Mouse (Mus musculus) lung, adult 2 months (tissue): Measurements from ENCODE around the gene Atp1b2. TPM values are rescaled to one million over a fixed set of nuclear protein-coding genes. Genes with fewer than 3 reads are reported as not detected.
A peak's percentile ranks its signal among the peaks of the same experiment; 100 is the strongest.

ENCODE experiments used
- DNase-seq: peaks from one replicate; pipeline ENCODE4 v3.0.0; 2022
- H3K4me1 ChIP-seq: fragments of 200-500 bp; 2 replicates; pipeline ENCODE4 v1.6.1; 2011; ENCODE audit warnings: low read length; ENCODE audit not compliant: control insufficient read depth, insufficient read depth
- H3K4me3 ChIP-seq: fragments of 200-500 bp; replicated peaks from 2 replicates; pipeline ENCODE3; 2011; ENCODE audit warnings: low read depth, mild to moderate bottlenecking, control low read depth, low read length; ENCODE audit errors: extremely low read depth
- CTCF ChIP-seq: fragments of 200-500 bp; IDR thresholded peaks from 2 replicates; pipeline ENCODE4 v1.5.1; 2011; ENCODE audit warnings: mild to moderate bottlenecking, low read length, control low read depth; ENCODE audit not compliant: insufficient read depth
- POLR2A ChIP-seq: fragments of 200-500 bp; IDR thresholded peaks from 2 replicates; pipeline ENCODE4 v1.6.1; 2011; ENCODE audit warnings: low read depth, mild to moderate bottlenecking, control low read depth, low read length, borderline replicate concordance; ENCODE audit errors: extremely low read depth
- WGBS: fragments of 180-500 bp; shearing (Covaris S2); methylation state at CpG from one replicate; pipeline ENCODE4 v1.1.7; 2018; 5-methylcytosine and 5-hydroxymethylcytosine counted together
- polyA plus RNA-seq: library from polyadenylated mRNA; depleted of rRNA; stranded (reverse); fragments of >200 nt; gene quantifications from 2 replicates; pipeline ENCODE4 v1.2.3, GENCODE M21; 2012

The Atp1b2 gene
- polyA plus RNA-seq, 1 experiment, result 15.9 TPM

DNA sequence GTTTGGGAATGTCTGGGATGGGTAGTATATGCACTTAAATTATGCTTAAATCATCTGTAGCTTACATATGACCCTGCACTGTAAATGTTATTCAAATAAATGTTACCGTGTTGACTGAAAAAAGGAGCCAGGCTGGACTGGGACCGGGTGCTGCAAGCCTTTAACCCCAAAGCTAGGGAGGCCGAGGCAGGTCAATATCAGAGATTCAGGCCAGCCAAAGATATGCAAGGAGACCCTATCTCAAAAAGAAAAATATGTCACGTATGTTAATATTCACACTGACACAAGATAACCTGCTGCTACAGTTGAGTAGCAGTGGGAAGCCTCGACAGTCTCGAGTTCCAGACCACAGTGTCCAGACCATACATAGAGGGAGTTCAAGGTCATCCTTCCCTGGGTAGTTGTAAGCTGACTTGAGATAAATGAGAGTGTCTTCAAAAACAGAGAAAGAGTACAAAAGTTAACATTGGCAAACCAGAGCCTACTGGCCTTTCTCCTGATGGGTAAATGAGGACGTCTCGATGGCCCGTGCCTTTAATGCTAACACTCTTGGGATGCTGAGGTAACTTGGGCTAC is 23.4 kb downstream of the Atp1b2 start:
- peaks cover 10% of the 10 kb centered on the region for H3K4me1 ChIP-seq
- DNase-seq, result no peak
- 61% methylated on average over 9 of the region's 9 CpGs for WGBS
- no peak for TF ChIP-seq POLR2A
- TF ChIP-seq CTCF, result no peak
- no peak overlapping the region for H3K4me3 ChIP-seq

DNA sequence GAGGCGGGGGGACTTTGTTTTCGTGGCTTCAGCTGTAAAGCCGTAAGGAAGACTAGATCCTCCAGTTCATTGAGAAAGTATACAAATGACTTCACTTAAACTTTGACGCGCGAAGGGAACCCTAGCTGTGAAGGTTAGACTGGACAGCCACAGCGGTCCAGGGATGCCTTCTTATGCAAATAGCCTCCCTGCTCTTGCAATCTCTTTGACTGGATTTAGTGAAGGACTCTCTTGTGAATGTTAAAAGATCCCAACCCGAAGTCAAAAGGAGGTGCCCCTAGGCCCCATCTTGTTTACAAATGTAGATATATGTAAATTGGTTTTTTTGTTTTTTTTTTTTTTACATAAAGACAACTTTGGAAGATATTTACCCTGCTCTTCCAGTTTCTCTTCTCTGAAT is 23.9 kb downstream of the Atp1b2 start:
- 1% methylated on average over 8 of the region's 8 CpGs for WGBS
- no peak for DNase-seq
- no peak for TF ChIP-seq CTCF
- no peak for TF ChIP-seq POLR2A
- H3K4me1 ChIP-seq, result peaks cover 10% of the 10 kb centered on the region
- peak overlapping the region; percentile 91 for H3K4me3 ChIP-seq

DNA sequence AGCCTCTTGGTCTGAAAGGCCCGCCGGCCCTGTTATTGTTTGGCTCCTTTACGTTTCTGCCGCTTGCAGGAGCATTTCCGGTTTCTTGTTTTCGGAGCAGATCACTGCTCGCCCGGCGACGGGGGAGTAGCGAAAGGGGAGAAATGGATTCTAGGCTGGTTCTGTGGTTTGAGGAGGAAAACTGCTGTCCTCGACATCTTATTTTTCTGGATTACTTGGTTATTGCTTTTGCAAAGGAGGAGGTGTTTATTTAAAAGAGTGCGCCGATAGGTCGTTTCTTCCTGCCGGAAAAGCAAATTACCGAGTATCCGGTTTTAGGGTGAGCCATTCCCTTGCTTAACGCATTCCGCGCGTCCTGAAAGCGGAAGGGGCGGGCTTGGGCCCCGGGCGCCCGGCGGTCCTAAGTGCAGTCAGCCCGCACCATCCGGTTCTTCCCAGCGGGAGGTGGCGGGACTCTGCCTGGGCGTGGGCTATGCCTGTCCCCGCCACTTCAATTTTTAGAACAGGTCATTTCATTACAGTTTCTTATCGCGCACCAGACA is 24.5 kb downstream of the Atp1b2 start:
- peak; percentile 85 for DNase-seq
- H3K4me3 ChIP-seq, result peak overlapping the region; percentile 91
- H3K4me1 ChIP-seq, result peaks cover 10% of the 10 kb centered on the region
- TF ChIP-seq POLR2A (peak; percentile 48; the same call in 1 of the 2 replicates), CTCF (no peak)
- WGBS, result under 1% methylated on average over 36 of the region's 36 CpGs

DNA sequence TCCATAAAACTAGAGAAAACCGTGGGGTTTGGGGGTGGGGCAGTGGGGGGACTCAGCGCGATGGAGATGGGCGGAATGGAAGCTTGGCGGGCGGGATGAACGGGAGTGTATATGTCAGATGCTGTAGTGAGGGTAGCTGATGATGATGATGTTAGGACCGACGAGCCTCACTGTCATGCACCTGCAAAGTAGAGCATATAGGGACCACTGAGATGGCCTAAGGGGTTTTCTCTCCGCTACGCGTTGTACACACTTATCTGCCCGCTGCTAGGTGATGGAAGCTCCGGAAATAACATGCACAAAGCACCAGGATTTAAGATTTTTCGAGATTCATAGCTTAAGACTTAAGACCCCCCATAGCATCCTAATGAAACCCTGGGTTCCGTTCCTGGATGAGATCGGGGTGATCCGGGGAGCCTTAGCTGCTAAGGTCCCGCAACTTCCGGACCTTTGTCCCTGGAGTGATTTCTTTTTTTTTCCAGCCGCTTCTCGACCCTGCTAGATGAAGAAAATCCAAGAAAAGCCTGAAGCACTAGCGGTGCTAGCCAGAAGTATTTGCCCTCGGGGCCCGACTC is 25.1 kb downstream of the Atp1b2 start:
- no peak for TF ChIP-seq CTCF
- TF ChIP-seq POLR2A, result no peak
- H3K4me3 ChIP-seq, result peak overlapping the region; percentile 91
- DNase-seq, result no peak
- H3K4me1 ChIP-seq, result peaks cover 10% of the 10 kb centered on the region
- WGBS, result under 1% methylated on average over 25 of the region's 25 CpGs

DNA sequence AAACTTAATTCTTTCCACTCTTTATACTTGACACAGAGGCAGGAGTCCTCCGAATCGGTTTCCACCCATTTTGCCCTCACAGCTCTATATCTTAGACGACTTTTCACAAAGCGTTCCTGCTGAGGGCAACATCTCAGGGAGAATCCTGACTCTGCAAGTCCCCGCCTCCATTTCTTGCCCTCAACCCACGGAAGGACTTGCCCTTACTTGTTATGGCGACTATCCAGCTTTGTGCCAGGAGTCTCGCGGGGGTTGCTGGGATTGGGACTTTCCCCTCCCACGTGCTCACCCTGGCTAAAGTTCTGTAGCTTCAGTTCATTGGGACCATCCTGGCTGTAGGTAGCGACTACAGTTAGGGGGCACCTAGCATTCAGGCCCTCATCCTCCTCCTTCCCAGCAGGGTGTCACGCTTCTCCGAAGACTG is 25.6 kb downstream of the Atp1b2 start, which contains the start of the genes Wrap53 and Trp53:
Wrap53 (minus strand) TSS at position 165 of the 424 bp plus-strand sequence.
Trp53 (plus strand) TSS at position 269 of the 424 bp plus-strand sequence.
- peak; percentile 87 for DNase-seq
- Histone ChIP-seq H3K4me3 (peak within 1 kb of the TSS; percentile 91), H3K4me1 (peaks cover 10% of the 10 kb centered on the region)
- TF ChIP-seq CTCF (no peak), POLR2A (peak; percentile 84; the same call in 1 of the 2 replicates)
- WGBS, result under 1% methylated on average over 13 of the region's 13 CpGs

DNA sequence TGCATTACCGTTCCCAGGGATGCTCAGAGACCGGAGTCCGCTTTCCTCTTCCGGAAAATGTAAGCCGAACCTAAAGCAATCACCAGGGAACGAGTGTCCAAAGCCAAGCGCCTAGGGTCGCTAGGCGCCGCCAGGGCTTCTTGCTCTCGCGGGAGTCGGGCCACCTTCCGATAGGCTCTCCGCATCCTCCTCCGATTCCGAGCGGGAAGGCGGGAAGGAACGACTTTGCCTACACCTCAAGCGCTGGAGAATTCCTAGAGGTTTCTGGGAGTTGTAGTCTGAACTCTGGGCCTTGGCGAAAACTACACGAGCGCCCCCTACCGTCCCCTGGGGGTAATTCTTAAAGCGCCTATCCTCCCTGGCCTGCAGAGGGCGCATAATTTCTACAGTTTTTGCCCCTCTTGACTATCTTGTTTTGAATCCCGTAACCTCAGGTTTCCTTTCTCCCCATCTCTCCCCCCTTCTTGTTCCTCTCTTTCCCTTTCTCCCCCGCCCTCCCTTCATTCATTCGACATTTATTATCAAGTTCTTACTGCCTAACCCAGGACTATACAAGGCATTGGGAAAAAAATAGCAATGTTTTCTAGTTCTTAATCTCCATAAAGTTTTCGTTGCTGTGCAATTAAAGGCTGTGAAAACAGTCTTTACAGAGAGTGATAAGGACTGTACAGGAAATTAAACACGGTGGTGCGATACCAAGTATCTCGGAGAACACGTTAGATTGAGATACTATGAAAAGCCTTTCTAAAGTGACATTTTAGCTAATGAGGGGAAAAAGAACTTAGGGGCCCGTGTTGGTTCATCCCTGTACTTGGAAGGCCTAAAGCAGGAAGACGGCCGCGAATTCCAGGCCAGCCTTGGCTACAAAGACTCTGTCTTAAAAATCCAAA is 26.4 kb downstream of the Atp1b2 start:
- H3K4me3 ChIP-seq, result peak overlapping the region; percentile 91
- WGBS, result under 1% methylated on average over 39 of the region's 39 CpGs
- DNase-seq, result peak; percentile 96
- peaks cover 10% of the 10 kb centered on the region for H3K4me1 ChIP-seq
- TF ChIP-seq CTCF (peak; percentile 94), POLR2A (peak; percentile 44; the same call in 1 of the 2 replicates)

DNA sequence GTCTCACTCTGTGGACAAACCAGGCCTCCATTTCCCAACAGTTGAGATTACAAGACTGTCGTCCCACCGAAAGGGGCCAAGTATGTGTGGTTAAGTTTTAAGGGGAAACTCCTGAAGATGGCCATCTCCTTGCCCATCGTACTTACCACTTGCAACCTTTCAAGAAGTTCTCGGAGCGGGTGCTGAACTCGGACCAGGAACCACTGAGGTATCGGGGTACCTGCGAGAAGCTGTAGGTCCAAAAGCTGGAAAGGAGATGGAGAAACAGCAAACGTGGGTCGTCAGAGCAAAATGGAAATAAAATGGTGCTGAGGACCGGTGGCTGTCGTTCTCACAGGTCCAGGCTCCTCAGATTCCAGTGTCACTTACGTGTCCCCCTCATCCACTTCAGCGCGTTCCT is 27.4 kb downstream of the Atp1b2 start:
- TF ChIP-seq CTCF (no peak), POLR2A (no peak)
- H3K4me3 ChIP-seq, result peak overlapping the region; percentile 80
- peaks cover 10% of the 10 kb centered on the region for H3K4me1 ChIP-seq
- 15% methylated on average over 15 of the region's 15 CpGs for WGBS
- DNase-seq, result peak; percentile 24

DNA sequence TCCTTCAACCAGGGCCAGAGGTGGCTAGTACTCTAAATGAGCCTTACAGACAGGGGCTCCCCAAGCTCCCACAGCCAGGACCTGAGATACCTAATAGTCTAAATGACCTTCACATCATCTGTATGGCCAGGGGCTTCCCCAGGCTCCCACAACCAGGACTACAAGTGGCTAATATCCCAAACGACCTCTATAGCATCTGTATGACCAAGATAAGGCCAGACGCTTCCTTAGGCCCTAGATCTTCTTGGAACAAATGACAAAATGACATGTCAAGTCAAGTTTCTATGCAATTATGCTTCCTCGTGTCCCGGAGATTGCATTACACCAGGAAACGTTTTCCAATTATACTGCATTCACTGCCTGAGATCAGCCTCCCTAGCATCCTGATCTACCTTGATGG is 29.4 kb downstream of the Atp1b2 start:
- Histone ChIP-seq H3K4me1 (peaks cover 10% of the 10 kb centered on the region), H3K4me3 (no peak overlapping the region)
- no peak for TF ChIP-seq POLR2A
- TF ChIP-seq CTCF, result no peak
- DNase-seq, result no peak
- 73% methylated on average over 5 of the region's 5 CpGs for WGBS

DNA sequence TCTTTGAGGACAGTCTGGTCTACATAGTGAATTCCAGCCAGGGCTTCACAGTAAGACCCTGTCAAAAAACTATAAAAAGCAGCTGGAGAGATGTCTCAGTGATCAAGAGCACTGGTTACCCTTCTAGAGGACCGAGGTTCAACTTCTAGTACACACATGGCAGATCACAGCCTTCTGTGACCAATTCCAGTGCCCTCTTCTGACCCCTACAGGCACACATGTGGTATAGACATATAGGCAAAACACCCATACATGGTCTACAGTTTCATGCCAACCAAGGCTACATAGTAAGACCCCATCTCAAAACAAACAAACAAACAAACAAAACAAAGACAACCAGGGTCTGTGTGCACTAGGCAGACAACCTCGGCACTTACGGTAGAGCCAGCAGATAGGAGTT is 30.5 kb downstream of the Atp1b2 start:
- Histone ChIP-seq H3K4me3 (no peak overlapping the region), H3K4me1 (peaks cover 10% of the 10 kb centered on the region)
- no peak for DNase-seq
- WGBS, result 59% methylated on average over 3 of the region's 3 CpGs
- peak; percentile 28; the same call in 1 of the 2 replicates for TF ChIP-seq CTCF
- no peak for TF ChIP-seq POLR2A
